Mouse (Mus musculus) heart, postnatal 0 days (tissue): Measurements from ENCODE around the gene Dnajc2.

ENCODE experiments used
- CTCF ChIP-seq: IDR thresholded peaks from 2 replicates; pipeline ENCODE4 v1.5.1; 2016; ENCODE audit warnings: antibody characterized with exemption, control low read depth, low read depth
- EP300 ChIP-seq: IDR thresholded peaks from 2 replicates; pipeline ENCODE4 v1.6.1; 2016; ENCODE audit warnings: antibody characterized with exemption, low read depth

GRCm38 (mm10) chr5:21802907-21803306, 17.9 kb upstream of the Dnajc2 start:
- TF ChIP-seq EP300 (no peak), CTCF (no peak)
